Comparison of ENCODE assay signal across 18 mouse cellular contexts in the genomic region with DNA sequence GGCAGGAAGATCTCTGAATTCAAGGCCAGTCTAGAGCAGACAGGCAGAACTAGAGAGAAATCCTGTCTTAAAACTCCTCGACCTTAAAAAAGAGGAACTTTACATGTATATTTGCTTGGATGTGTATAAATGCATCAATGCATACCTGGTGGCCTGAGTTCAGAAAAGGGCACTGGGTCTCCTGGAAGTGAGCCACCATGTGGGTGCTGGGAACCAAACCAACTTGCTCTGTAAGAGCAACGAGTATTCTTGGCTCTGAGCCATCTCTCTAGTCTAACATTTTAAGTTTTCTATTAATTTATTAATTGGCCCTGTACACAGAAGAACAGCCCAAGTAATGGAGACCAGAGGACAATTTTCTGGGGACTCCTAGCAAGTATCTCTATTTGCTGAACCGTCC. TPM values are rescaled to one million over a fixed set of nuclear protein-coding genes. Genes with fewer than 3 reads are reported as not detected.
DNase-seq lines count a peak whose midpoint lies in the region; ATAC-seq lines count a peak whose summit lies in the region.
"Had no signal": no experiment of that assay in that cellular context is flagged by ENCODE, and none has a peak within 500 bp of the region (broad histone marks: within the 10 kb centered on the region; RNA-seq: fewer than 3 reads in every experiment).

No protein-coding gene starts in this region.

- no peaks in the 10 kb centered on the region for H3K27me3 ChIP-seq in intestine, embryonic 15.5 days (replicated peaks)
- H3K27me3 ChIP-seq: hindbrain, embryonic 15.5 days; limb, embryonic 13.5 days; neural tube, embryonic 15.5 days had no signal

- no peak overlapping the region for H3K4me2 ChIP-seq in intestine, embryonic 15.5 days (replicated peaks)
- H3K4me2 ChIP-seq: heart, embryonic 11.5 days; hindbrain, embryonic 15.5 days; limb, embryonic 13.5 days; midbrain, embryonic 11.5 days; neural tube, embryonic 15.5 days had no signal

- ATAC-seq in intestine, embryonic 15.5 days: no peak
- no peak for ATAC-seq in erythroid progenitor cell, adult 5-6 weeks (replicated peaks; ENCODE audit: low FRiP score, poor library complexity, severe bottlenecking)
- ATAC-seq: forebrain, embryonic 14.5 days had no signal

- no peak overlapping the region for H3K9ac ChIP-seq in intestine, embryonic 15.5 days
- H3K9ac ChIP-seq: hindbrain, embryonic 15.5 days; limb, embryonic 13.5 days; liver, embryonic 14.5 days; neural tube, embryonic 15.5 days had no signal

- peaks cover 15% of the 10 kb centered on the region for H3K36me3 ChIP-seq in intestine, embryonic 15.5 days

- H3K27ac ChIP-seq in intestine, embryonic 15.5 days: no peak overlapping the region
- H3K27ac ChIP-seq: hindbrain, embryonic 15.5 days; limb, embryonic 13.5 days; liver, embryonic 14.5 days; neural tube, embryonic 15.5 days had no signal

- no peaks in the 10 kb centered on the region for H3K4me1 ChIP-seq in intestine, embryonic 15.5 days (replicated peaks)
- H3K4me1 ChIP-seq: hindbrain, embryonic 15.5 days; limb, embryonic 13.5 days; neural tube, embryonic 15.5 days had no signal

- DNase-seq in heart, adult 11 months: peak; percentile 61
- no peak for DNase-seq in heart, adult 9 months (ENCODE audit: low spot score in 2 of 2)
- DNase-seq in urinary bladder, postnatal 14 days (ENCODE audit: low spot score): peak; percentile 32
- DNase-seq in urinary bladder, postnatal 10 days (ENCODE audit: low spot score): no peak
- peak; percentile 80 for DNase-seq in kidney, postnatal 14 days
- DNase-seq in layer of hippocampus, adult 8-10 months (ENCODE audit: low spot score in 2 of 2): no peak
- DNase-seq: adrenal gland, postnatal 25 days; cerebellum, adult 9-10 months; thymus, postnatal 25 days had no signal

- no peak overlapping the region for H3K4me3 ChIP-seq in intestine, embryonic 15.5 days (replicated peaks)
- H3K4me3 ChIP-seq: hindbrain, embryonic 15.5 days; limb, embryonic 13.5 days; neural tube, embryonic 15.5 days had no signal

- 73% methylated on average over 3 of the region's 3 CpGs for WGBS in intestine, embryonic 15.5 days

- no peaks in the 10 kb centered on the region for H3K9me3 ChIP-seq in intestine, embryonic 15.5 days
- H3K9me3 ChIP-seq: hindbrain, embryonic 15.5 days; limb, embryonic 13.5 days; neural tube, embryonic 15.5 days had no signal

RNA-seq across cellular contexts. Expression of a gene that starts 3.8 kb away (rescaled TPM):
- polyA plus RNA-seq in intestine, embryonic 15.5 days (2015; fragmentation: Nextera tagmentation; extraction: Ambion mirVana): 69.0 and 118 TPM in 2 replicates
- total RNA-seq in erythroid progenitor cell, adult 5-6 weeks (2015; ENCODE audit: low replicate concordance): 80.5 and 89.0 TPM in 2 replicates
- total RNA-seq in erythroid progenitor cell, adult 5-6 weeks (2017; ENCODE audit: low replicate concordance): 70.8 and 92.4 TPM in 2 replicates
- total RNA-seq in layer of hippocampus, adult 8-10 months (2022): 100 to 1,000 TPM in 2 of 4 experiments, 10 to 100 TPM in 2; 92.2 to 111 (median 102) TPM

RNA-seq across cellular contexts. Expression of a gene that starts 38.8 kb away (rescaled TPM):
- 13.4 and 15.5 TPM in 2 replicates for polyA plus RNA-seq in intestine, embryonic 15.5 days (2015; fragmentation: Nextera tagmentation; extraction: Ambion mirVana)
- total RNA-seq in erythroid progenitor cell, adult 5-6 weeks (2015; ENCODE audit: low replicate concordance): 2.9 and 8.4 TPM in 2 replicates
- total RNA-seq in erythroid progenitor cell, adult 5-6 weeks (2017; ENCODE audit: low replicate concordance): 5.1 and 6.2 TPM in 2 replicates
- 10 to 100 TPM; 12.3 to 17.1 (median 14.6) TPM for total RNA-seq in layer of hippocampus, adult 8-10 months (2022)

RNA-seq across cellular contexts. Expression of a gene that starts 38.9 kb away (rescaled TPM):
- 8.0 and 10.3 TPM in 2 replicates for polyA plus RNA-seq in intestine, embryonic 15.5 days (2015; fragmentation: Nextera tagmentation; extraction: Ambion mirVana)
- 39.0 and 47.6 TPM in 2 replicates for total RNA-seq in erythroid progenitor cell, adult 5-6 weeks (2015; ENCODE audit: low replicate concordance)
- 54.2 and 56.6 TPM in 2 replicates for total RNA-seq in erythroid progenitor cell, adult 5-6 weeks (2017; ENCODE audit: low replicate concordance)
- 10 to 100 TPM; 17.5 to 26.2 (median 24.9) TPM for total RNA-seq in layer of hippocampus, adult 8-10 months (2022)

RNA-seq across cellular contexts. Expression of a gene that starts 59.1 kb away (rescaled TPM):
- 78.6 and 90.3 TPM in 2 replicates for polyA plus RNA-seq in intestine, embryonic 15.5 days (2015; fragmentation: Nextera tagmentation; extraction: Ambion mirVana)
- total RNA-seq in erythroid progenitor cell, adult 5-6 weeks (2015; ENCODE audit: low replicate concordance): 43.6 and 59.9 TPM in 2 replicates
- total RNA-seq in erythroid progenitor cell, adult 5-6 weeks (2017; ENCODE audit: low replicate concordance): 84.5 and 106 TPM in 2 replicates
- 100 to 1,000 TPM; 135 to 183 (median 148) TPM for total RNA-seq in layer of hippocampus, adult 8-10 months (2022)

Comparison
In these comparisons a context has a peak if more than half of its experiments do, and no peak if none do; other contexts are left out.
1. DNase-seq: peak in heart, adult 11 months (single experiment), urinary bladder, postnatal 14 days (single experiment) and kidney, postnatal 14 days (single experiment); none in heart, adult 9 months (0 of 2), urinary bladder, postnatal 10 days (single experiment) and layer of hippocampus, adult 8-10 months (0 of 2).